Mouse (Mus musculus): ENCODE data around the gene Mtg2.

DNA sequence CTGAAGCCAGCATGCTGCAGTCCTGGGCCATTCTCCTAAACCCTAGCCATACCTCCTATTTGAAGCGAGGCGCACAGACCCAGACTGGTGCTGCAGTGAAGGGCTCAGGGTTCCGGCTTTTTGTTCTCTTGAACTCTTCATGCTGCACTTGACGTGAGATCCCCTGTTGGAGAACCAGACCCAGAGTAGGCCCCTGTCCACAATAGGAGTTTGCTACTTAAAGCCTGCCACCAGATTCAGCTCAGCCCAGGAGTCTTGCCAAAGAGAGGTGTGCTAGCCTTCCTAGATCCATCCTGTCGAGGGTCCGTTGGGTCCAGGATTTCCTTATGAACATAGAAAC lies 44.6 kb upstream of the Mtg2 start:
- no peak for TF ChIP-seq GATA1 (IDR thresholded peaks at IDR 0.05; ENCODE audit: borderline replicate concordance, low read length)
- no peak for TF ChIP-seq FLI1 (IDR thresholded peaks at IDR 0.05; ENCODE audit: low read length)
